Mouse (Mus musculus) bone marrow macrophage, adult 2 months (primary cell): ENCODE results near the gene Fhit.

Source experiments
- CTCF ChIP-seq: IDR thresholded peaks from 2 replicates; pipeline ENCODE4 v1.5.1; 2012; ENCODE audit warnings: low read depth, mild to moderate bottlenecking, low read length, moderate library complexity
- POLR2A ChIP-seq: IDR thresholded peaks from 2 replicates; pipeline ENCODE4 v1.6.1; 2012; ENCODE audit warnings: mild to moderate bottlenecking, low read depth, low read length, borderline replicate concordance

- no peak for TF ChIP-seq POLR2A
- no peak for TF ChIP-seq CTCF
Measured at GRCm38 (mm10) chr14:10046336-10047122, 1115.3 kb downstream of the Fhit start.
